In genomic region chr4:40268204-40268813, GRCm38 (mm10) we compare ENCODE assay signal across 8 mouse cellular contexts. TPM values are rescaled to one million over a fixed set of nuclear protein-coding genes. Genes with fewer than 3 reads are reported as not detected.
DNase-seq lines count a peak whose midpoint lies in the region; ATAC-seq and TF ChIP-seq lines count a peak whose summit lies in the region.

No protein-coding gene starts in this region.

- H3K9ac ChIP-seq in heart, embryonic 15.5 days, result peak overlapping the region; percentile 90
- H3K9ac ChIP-seq in liver, embryonic 14.5 days (replicated peaks), result peak overlapping the region; percentile 78
- H3K9ac ChIP-seq in neural tube, embryonic 11.5 days (ENCODE audit: low read length), result peak overlapping the region; percentile 85
- peak overlapping the region; percentile 76 for H3K9ac ChIP-seq in stomach, postnatal 0 days (ENCODE audit: low read length)

- ATAC-seq in heart, embryonic 15.5 days (replicated peaks; ENCODE audit: insufficient number of reproducible peaks, insufficient read depth, low FRiP score, low read depth), result peak; percentile 71
- ATAC-seq in liver, embryonic 14.5 days (ENCODE audit: insufficient read depth), result peak; percentile 59
- peak; percentile 77 for ATAC-seq in neural tube, embryonic 11.5 days (ENCODE audit: insufficient read depth, low FRiP score, low TSS enrichment)
- ATAC-seq in stomach, postnatal 0 days (ENCODE audit: low FRiP score, low TSS enrichment), result peak; percentile 64

- H3K4me1 ChIP-seq in brown adipose tissue, adult 24 weeks (ENCODE audit: control insufficient read depth, insufficient read depth, insufficient read length, low read length), result peaks cover 6% of the 10 kb centered on the region; the same call in 1 of the 2 replicates
- peaks cover 31% of the 10 kb centered on the region for H3K4me1 ChIP-seq in heart, embryonic 15.5 days (replicated peaks)
- peaks cover 3 to 7% of the 10 kb centered on the region in 2 experiments; a peak in 3 of 4 replicates for H3K4me1 ChIP-seq in liver, embryonic 14.5 days (replicated peaks; ENCODE audit: control insufficient read depth in 2 of 2, insufficient read depth in 2 of 2, low read length in 1 of 2)
- peaks cover 6% of the 10 kb centered on the region; the same call in 1 of the 2 replicates for H3K4me1 ChIP-seq in neural tube, embryonic 11.5 days (ENCODE audit: control insufficient read depth, insufficient read depth, low read length)
- H3K4me1 ChIP-seq in stomach, postnatal 0 days (replicated peaks; ENCODE audit: control insufficient read depth, insufficient read depth), result 0 out of 2 replicates have a peak, but pooled peaks cover 2% of the 10 kb centered on the region

- H3K27ac ChIP-seq in brown adipose tissue, adult 24 weeks (replicated peaks; ENCODE audit: low read depth, low read length), result peak overlapping the region; percentile 66
- peak overlapping the region; percentile 98 for H3K27ac ChIP-seq in heart, embryonic 15.5 days
- peak overlapping the region; percentile 81 for H3K27ac ChIP-seq in liver, embryonic 14.5 days
- H3K27ac ChIP-seq in neural tube, embryonic 11.5 days (ENCODE audit: low read depth, low read length), result peak overlapping the region; percentile 89
- H3K27ac ChIP-seq in stomach, postnatal 0 days (replicated peaks), result peak overlapping the region; percentile 99

- DNase-seq in CD4-positive, CD25-positive, alpha-beta regulatory T cell, adult 2 months (ENCODE audit: low read depth, low spot score), result peak; percentile 93
- peak; percentile 51 for DNase-seq in fibroblast of lung, adult 2 months (ENCODE audit: low read depth)
- peak; percentile 92 to 97 for DNase-seq in kidney, postnatal 25 days
- peak; percentile 53 to 67 (median 59) for DNase-seq in liver, embryonic 14.5 days (ENCODE audit: low read depth in 3 of 3, low spot score in 3 of 3)
- peak; percentile 96 for DNase-seq in neural tube, embryonic 11.5 days (ENCODE audit: low spot score)
- peak; percentile 93 for DNase-seq in stomach, postnatal 0 days (ENCODE audit: low spot score)

- H3K27me3 ChIP-seq in heart, embryonic 15.5 days, result no peaks in the 10 kb centered on the region
- no peaks in the 10 kb centered on the region for H3K27me3 ChIP-seq in liver, embryonic 14.5 days (ENCODE audit: control insufficient read depth, insufficient read depth, low read length)
- no peaks in the 10 kb centered on the region for H3K27me3 ChIP-seq in neural tube, embryonic 11.5 days (ENCODE audit: control insufficient read depth, insufficient read depth, low read length)
- H3K27me3 ChIP-seq in stomach, postnatal 0 days (ENCODE audit: control insufficient read depth, insufficient read depth, low read length), result no peaks in the 10 kb centered on the region

- H3K36me3 ChIP-seq in heart, embryonic 15.5 days, result peaks cover 5% of the 10 kb centered on the region; the same call in 1 of the 2 replicates
- peaks cover 11% of the 10 kb centered on the region for H3K36me3 ChIP-seq in liver, embryonic 14.5 days (replicated peaks; ENCODE audit: control insufficient read depth, insufficient read depth, low read depth)
- no peaks in the 10 kb centered on the region for H3K36me3 ChIP-seq in neural tube, embryonic 11.5 days (ENCODE audit: control insufficient read depth, insufficient read depth, low read length)
- peaks cover 6% of the 10 kb centered on the region for H3K36me3 ChIP-seq in stomach, postnatal 0 days (ENCODE audit: control insufficient read depth, insufficient read depth, low read length)

- no peaks in the 10 kb centered on the region for H3K9me3 ChIP-seq in heart, embryonic 15.5 days (replicated peaks)
- no peaks in the 10 kb centered on the region for H3K9me3 ChIP-seq in liver, embryonic 14.5 days (ENCODE audit: control insufficient read depth, low read length)
- no peaks in the 10 kb centered on the region for H3K9me3 ChIP-seq in neural tube, embryonic 11.5 days (ENCODE audit: control insufficient read depth, low read length)
- no peaks in the 10 kb centered on the region for H3K9me3 ChIP-seq in stomach, postnatal 0 days (ENCODE audit: control insufficient read depth, low read length)

- TF ChIP-seq EP300 in liver, embryonic 14.5 days (IDR thresholded peaks at IDR 0.05; ENCODE audit: low read depth), result no peak
- TF ChIP-seq EP300 in stomach, postnatal 0 days (optimal IDR thresholded peaks at IDR 0.05), result no peak

- peak overlapping the region; percentile 92 for H3K4me3 ChIP-seq in brown adipose tissue, adult 24 weeks (ENCODE audit: insufficient read depth, low read depth, low read length)
- peak overlapping the region; percentile 76 for H3K4me3 ChIP-seq in heart, embryonic 15.5 days
- peak overlapping the region; percentile 92 to 95 for H3K4me3 ChIP-seq in liver, embryonic 14.5 days (ENCODE audit: insufficient read depth in 1 of 2, low read depth in 2 of 2, low read length in 2 of 2)
- H3K4me3 ChIP-seq in neural tube, embryonic 11.5 days (ENCODE audit: low read depth, low read length), result peak overlapping the region; percentile 85
- peak overlapping the region; percentile 70 for H3K4me3 ChIP-seq in stomach, postnatal 0 days (ENCODE audit: low read depth, low read length)

- under 1% methylated on average over 50 of the region's 50 CpGs for WGBS in heart, embryonic 15.5 days
- under 1% methylated on average over 50 of the region's 50 CpGs for WGBS in liver, embryonic 14.5 days (ENCODE audit: insufficient replicate concordance)
- 0% methylated on average over 42 of the region's 50 CpGs for WGBS in neural tube, embryonic 11.5 days
- under 1% methylated on average over 48 of the region's 50 CpGs for WGBS in stomach, postnatal 0 days

- peak; percentile 57 for TF ChIP-seq CTCF in liver, embryonic 14.5 days (IDR thresholded peaks at IDR 0.05; ENCODE audit: low read depth)
- TF ChIP-seq CTCF in stomach, postnatal 0 days (IDR thresholded peaks at IDR 0.05; ENCODE audit: low read depth), result peak; percentile 64

- H3K4me2 ChIP-seq in heart, embryonic 15.5 days, result peak overlapping the region; percentile 92
- H3K4me2 ChIP-seq in liver, embryonic 14.5 days (ENCODE audit: low read depth), result peak overlapping the region; percentile 95
- H3K4me2 ChIP-seq in neural tube, embryonic 11.5 days (ENCODE audit: low read depth), result peak overlapping the region; percentile 83
- H3K4me2 ChIP-seq in stomach, postnatal 0 days (replicated peaks; ENCODE audit: low read depth), result peak overlapping the region; percentile 92

RNA-seq across cellular contexts. Expression of gene Smim27, which starts 1.1 kb away (rescaled TPM):
- 44.7 and 52.6 TPM in 2 replicates for polyA plus RNA-seq in brown adipose tissue, adult 24 weeks (2012; ENCODE audit: insufficient read depth, insufficient read length, missing spikeins)
- polyA plus RNA-seq in heart, embryonic 15.5 days (2015; fragmentation: Nextera tagmentation; extraction: Ambion mirVana), result 23.9 and 44.0 TPM in 2 replicates
- polyA plus RNA-seq in liver, embryonic 14.5 days (2012; rRNA removed), result 1.9 and 3.2 TPM in 2 replicates
- 20.6 and 24.4 TPM in 2 replicates for polyA plus RNA-seq in liver, embryonic 14.5 days (2014; fragmentation: Nextera tagmentation; extraction: Ambion mirVana)
- polyA plus RNA-seq in neural tube, embryonic 11.5 days (2014; fragmentation: Nextera tagmentation; extraction: Ambion mirVana), result 21.6 and 27.7 TPM in 2 replicates
- 49.8 and 50.3 TPM in 2 replicates for polyA plus RNA-seq in stomach, postnatal 0 days (2015; fragmentation: Nextera tagmentation; extraction: Ambion mirVana)

RNA-seq across cellular contexts. Expression of gene Topors, which starts 1.3 kb away (rescaled TPM):
- 10.1 and 13.4 TPM in 2 replicates for polyA plus RNA-seq in brown adipose tissue, adult 24 weeks (2012; ENCODE audit: insufficient read depth, insufficient read length, missing spikeins)
- 25.1 and 28.7 TPM in 2 replicates for polyA plus RNA-seq in heart, embryonic 15.5 days (2015; fragmentation: Nextera tagmentation; extraction: Ambion mirVana)
- polyA plus RNA-seq in liver, embryonic 14.5 days (2012; rRNA removed), result 4.0 and 7.0 TPM in 2 replicates
- polyA plus RNA-seq in liver, embryonic 14.5 days (2014; fragmentation: Nextera tagmentation; extraction: Ambion mirVana), result 11.7 and 13.1 TPM in 2 replicates
- 49.0 and 49.3 TPM in 2 replicates for polyA plus RNA-seq in neural tube, embryonic 11.5 days (2014; fragmentation: Nextera tagmentation; extraction: Ambion mirVana)
- polyA plus RNA-seq in stomach, postnatal 0 days (2015; fragmentation: Nextera tagmentation; extraction: Ambion mirVana), result 16.3 and 16.8 TPM in 2 replicates

RNA-seq across cellular contexts. Expression of gene Ndufb6, which starts 10.9 kb away (rescaled TPM):
- polyA plus RNA-seq in brown adipose tissue, adult 24 weeks (2012; ENCODE audit: insufficient read depth, insufficient read length, missing spikeins), result 1,625 and 1,691 TPM in 2 replicates
- 485 and 594 TPM in 2 replicates for polyA plus RNA-seq in heart, embryonic 15.5 days (2015; fragmentation: Nextera tagmentation; extraction: Ambion mirVana)
- polyA plus RNA-seq in liver, embryonic 14.5 days (2012; rRNA removed), result 56.4 and 62.1 TPM in 2 replicates
- 161 TPM in 2 replicates for polyA plus RNA-seq in liver, embryonic 14.5 days (2014; fragmentation: Nextera tagmentation; extraction: Ambion mirVana)
- polyA plus RNA-seq in neural tube, embryonic 11.5 days (2014; fragmentation: Nextera tagmentation; extraction: Ambion mirVana), result 274 and 296 TPM in 2 replicates
- 354 and 360 TPM in 2 replicates for polyA plus RNA-seq in stomach, postnatal 0 days (2015; fragmentation: Nextera tagmentation; extraction: Ambion mirVana)

RNA-seq across cellular contexts. Expression of gene Ddx58, which starts 28.7 kb away (rescaled TPM):
- polyA plus RNA-seq in brown adipose tissue, adult 24 weeks (2012; ENCODE audit: insufficient read depth, insufficient read length, missing spikeins), result 12.0 and 16.6 TPM in 2 replicates
- polyA plus RNA-seq in heart, embryonic 15.5 days (2015; fragmentation: Nextera tagmentation; extraction: Ambion mirVana), result 8.3 and 12.6 TPM in 2 replicates
- polyA plus RNA-seq in liver, embryonic 14.5 days (2012; rRNA removed), result 1.8 and 3.1 TPM in 2 replicates
- polyA plus RNA-seq in liver, embryonic 14.5 days (2014; fragmentation: Nextera tagmentation; extraction: Ambion mirVana), result 2.4 and 2.5 TPM in 2 replicates
- polyA plus RNA-seq in neural tube, embryonic 11.5 days (2014; fragmentation: Nextera tagmentation; extraction: Ambion mirVana), result 2.8 and 4.1 TPM in 2 replicates
- 5.9 and 6.9 TPM in 2 replicates for polyA plus RNA-seq in stomach, postnatal 0 days (2015; fragmentation: Nextera tagmentation; extraction: Ambion mirVana)

Comparison
In these comparisons a context has a peak if more than half of its experiments do, and no peak if none do; other contexts are left out.
1. Peak in every context shown above with its lines: DNase-seq, ATAC-seq, H3K4me3 ChIP-seq and H3K27ac ChIP-seq.